Mouse (Mus musculus) testis, adult 2 months (tissue): ENCODE data around the gene Itih1.

ENCODE experiments used
- CTCF ChIP-seq: fragments of 200-500 bp; IDR thresholded peaks from 2 replicates; pipeline ENCODE4 v1.5.1; 2012; ENCODE audit warnings: low read depth, mild to moderate bottlenecking, inconsistent platforms, low read length, moderate library complexity; ENCODE audit not compliant: control insufficient read depth, insufficient read depth, insufficient replicate concordance
- POLR2A ChIP-seq: fragments of 200-500 bp; IDR thresholded peaks from 2 replicates; pipeline ENCODE4 v1.6.1; 2012; ENCODE audit warnings: low read depth, mild to moderate bottlenecking, inconsistent platforms, low read length, moderate library complexity; ENCODE audit not compliant: control insufficient read depth

GRCm38 (mm10) chr14:30911141-30911540, 31.9 kb downstream of the Itih1 start:
- TF ChIP-seq CTCF (no peak), POLR2A (no peak)
